Mouse (Mus musculus) T-helper 1 cell (primary cell): ENCODE measurements at regions not wholly inside any gene's neighbourhood (a gene's known extent, or its start where the extent isn't known, plus 50 kb on each side); places are given as distances from the start of the nearest gene placed in this dataset.

Source experiments
- in situ Hi-C: fragments of 300-600 bp; cut with MboI, MseI; formaldehyde crosslinking; loops from one replicate; pipeline ENCODE4 v1.15.1; 2025; ENCODE audit warnings: high pct_unique_total_duplicates

DNA sequence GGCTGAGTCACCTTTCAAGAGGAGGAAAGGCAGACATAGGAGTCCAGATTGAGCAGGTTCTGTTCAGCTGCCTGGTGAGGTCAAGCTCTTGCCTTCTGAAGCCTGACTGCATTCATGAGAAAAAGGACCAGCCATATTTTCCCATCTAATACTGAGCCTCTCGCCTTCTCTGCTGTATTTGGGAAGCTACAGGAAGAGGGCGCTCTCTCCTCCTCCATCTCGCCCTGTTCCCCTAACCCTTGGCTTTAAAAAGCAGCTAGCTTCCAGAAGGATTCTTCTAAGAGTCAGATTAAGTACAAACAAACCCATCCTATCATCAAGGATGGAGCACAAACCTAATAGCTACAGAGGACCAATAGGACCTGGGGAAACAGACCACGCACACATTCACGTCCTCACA is 98.3 kb downstream of the Foxb1 start:
- in situ Hi-C loops = no loop called here

DNA sequence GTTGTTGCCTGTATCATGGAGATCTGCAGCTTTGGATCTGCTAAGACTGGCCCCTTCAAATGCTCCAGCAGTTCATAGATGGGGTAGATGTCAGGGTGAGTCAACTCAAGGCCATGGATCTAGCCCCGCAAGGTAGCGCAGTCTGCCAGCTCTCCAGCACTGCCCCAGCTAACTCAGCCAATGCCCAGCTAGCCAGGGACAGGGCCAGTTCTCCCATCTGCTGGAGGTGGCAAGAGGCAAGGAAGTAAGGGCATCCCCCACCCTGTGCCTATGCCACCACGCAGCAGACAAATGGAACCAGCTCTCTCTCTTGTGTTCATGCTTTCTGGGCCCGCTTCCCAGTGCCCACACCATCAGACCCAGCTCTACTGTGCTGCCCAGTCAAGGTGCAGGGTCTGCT is 102.5 kb downstream of the Foxb1 start:
- in situ Hi-C loops = no loop called here

DNA sequence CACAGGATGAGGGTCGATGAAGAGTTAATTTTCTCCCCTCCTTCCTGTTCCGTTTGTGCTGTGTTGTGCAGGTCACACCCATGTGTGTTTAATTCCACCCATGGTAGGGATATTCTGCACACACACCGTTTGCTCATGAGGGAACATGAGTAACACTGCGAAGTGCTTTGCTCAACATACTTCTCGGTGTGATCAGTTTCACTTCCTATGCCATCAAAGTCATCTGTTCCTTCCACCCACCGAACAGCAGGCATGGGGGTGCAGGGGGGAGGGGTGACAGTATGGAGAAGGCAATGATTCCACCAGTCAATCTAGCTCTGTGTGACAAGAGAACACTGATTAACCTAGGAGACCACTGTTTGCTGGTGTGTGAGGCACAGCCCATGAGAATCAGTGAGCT is 104.7 kb downstream of the Foxb1 start:
- in situ Hi-C loops = no loop called here

DNA sequence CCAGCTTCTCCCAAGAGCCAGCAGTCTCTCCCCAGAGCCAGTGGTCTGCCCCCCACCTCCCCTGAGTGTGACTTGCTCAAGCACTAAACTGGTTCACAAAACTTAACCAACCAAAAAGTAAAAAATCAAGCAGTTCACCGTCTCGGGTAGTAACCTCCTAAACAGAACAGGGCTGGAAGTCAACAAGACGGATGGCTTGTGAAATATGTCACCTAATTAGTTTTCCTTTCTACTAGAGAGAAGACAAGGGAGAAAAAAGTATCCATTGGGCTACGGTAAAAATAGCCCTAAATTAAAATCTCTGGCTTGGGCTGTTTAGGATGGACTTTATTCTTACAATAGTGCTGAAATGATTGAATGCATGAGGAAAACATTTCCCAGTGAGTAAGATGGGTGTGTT is 108.6 kb downstream of the Foxb1 start:
- in situ Hi-C loops = no loop called here

DNA sequence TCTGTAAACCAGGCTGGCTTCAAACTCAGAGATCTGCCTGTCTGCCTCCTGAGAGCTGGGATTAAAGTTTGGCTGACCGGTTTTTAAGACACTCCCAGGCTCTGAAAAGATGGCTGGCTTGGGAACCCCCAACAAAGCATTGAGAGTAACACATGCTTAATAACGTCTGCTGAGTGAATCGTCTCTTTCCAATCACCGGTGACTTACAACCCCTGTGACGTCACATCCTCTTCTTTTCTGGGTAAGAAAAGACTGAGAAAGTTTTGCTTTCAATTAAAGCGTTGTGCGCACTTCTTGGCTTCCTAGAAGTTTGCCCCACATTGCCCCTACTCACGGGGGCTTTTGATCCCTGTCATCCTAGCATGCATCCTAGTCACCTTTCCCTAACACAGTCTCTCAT is 109.1 kb downstream of the Foxb1 start:
- in situ Hi-C loops = no loop called here

DNA sequence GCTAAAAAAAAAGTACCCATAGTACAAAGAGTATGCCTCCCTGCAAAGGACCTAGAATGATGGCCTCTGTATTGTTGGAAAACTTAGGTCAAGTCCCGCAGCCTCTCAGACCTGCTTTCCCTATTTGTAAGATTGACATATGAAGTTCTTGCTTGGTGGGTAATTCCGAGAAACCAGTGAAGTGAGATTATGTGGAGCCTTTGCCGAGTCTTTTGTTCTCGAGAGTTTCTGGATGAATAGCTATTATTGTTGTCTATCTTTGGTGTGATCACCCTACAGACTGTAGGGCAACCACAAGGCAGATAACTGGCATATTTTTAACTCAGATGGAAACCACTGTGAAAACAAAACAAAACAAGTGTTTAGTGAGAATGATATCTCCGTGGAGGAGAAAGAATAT is 118.1 kb downstream of the Foxb1 start:
- in situ Hi-C loops = no loop called here

DNA sequence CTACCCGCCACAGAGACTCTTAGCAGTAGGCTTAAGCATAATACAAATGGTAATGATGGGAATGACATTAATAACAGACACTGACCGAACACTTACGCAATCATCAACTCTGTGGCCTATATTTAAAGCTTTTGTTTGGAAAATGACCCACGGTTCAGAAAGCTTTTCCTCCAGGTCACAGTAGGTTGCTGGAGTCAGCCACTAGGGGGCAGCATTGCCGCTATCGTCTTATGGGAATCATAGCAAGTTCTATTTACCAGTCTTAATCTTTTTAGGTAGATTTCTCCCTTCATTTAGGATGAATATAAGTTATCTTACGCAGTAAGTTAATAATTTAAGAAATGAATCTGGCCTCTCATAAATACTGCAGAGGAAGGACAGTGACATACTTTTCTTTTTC is 137.4 kb downstream of the Foxb1 start:
- in situ Hi-C loops = loop anchor here (10.0 kb wide), 1 partner anchor 1269 kb away; no protein-coding TSS in a partner anchor

DNA sequence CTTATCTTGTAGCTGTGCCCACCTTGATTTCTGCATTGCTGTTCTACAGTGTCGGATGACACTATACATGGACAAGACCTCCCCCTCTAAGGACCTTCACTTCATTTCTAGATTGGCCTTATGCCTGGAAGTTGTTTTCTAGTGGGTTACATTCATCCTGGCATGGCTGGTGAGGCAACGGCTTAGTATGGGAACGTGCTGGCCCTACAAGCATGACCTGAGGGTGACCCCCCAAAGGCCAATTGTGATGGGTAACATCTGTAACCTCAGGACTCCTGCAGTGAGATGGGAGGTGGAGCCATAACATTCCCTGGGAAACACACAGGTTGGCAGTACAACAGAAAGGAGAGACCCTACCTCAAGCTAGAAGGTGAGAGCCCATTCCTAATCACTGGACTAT is 139.7 kb downstream of the Foxb1 start:
- in situ Hi-C loops = loop anchor here (10.0 kb wide), 1 partner anchor 1266 kb away; no protein-coding TSS in a partner anchor

DNA sequence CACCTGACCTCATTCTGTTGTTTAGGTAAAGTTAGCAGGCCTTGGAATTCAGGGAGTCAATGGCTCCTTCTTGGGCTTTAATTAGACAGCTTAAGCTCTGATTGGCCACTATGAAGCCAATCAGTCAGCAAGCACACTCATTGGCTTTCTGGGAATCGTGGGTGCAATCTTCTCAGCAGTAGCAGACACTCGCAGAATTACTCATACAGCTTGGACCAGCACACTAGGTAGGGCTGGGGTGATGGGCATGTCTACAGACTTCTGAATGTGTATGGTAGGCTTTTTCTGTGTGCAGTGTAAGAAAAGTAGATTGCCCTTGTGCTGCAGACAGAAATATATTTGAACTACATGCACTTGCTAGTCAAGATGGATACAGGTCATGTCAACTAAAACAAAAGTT is 143.4 kb downstream of the Foxb1 start:
- in situ Hi-C loops = no loop called here

DNA sequence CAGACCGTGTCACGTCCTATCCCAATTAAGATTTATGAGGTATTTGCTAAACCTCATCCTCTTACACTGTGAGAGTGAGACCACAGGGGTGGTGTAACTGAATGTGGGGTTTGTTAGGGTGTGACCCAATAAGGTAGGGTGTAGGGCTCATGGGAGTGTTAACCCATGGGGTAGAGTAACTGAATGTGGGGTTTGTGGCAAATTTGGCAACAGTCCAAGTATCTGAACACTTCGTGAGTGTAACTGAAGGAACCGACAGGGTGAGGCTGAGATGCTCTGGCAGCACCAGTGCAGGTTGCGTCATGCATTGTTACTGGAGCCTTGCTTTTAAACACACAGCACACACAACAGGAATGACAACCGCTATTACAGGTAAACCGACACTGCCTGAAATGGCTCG is 144.1 kb downstream of the Anxa2 start:
- in situ Hi-C loops = no loop called here

DNA sequence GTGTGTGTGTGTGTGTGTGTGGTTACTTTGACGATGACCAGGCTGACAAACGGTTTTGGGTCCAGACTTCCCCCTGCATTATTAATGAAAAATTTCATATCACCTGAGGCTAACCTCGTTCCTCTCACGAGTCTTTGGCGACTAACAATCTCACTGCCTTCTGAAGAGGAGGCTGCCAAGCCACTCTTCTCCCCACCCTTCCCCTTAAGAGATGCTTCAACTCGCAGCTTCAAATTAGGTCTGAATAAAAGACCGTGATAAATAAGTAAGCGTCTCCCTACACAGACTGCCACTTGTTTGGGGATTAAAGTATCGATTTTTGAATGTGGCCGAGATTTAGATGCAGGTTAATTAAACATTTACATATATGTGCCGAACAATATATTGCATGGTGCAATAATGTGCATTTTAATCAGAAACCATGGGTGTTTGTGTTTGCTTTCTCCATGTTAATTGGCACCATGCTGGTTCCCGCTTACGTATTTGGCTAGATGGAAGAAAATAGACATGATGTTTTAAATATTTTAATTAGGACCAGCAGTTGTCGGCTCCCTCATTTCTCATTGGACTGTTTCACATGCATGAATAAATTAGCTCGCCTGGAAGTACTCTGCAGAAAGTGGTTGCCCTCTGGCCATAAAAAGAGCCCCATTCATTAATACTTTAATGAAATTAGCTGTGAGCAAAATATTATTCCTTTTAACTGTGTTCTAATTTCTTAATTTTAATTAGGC is 139.1 kb downstream of the Anxa2 start:
- in situ Hi-C loops = no loop called here

DNA sequence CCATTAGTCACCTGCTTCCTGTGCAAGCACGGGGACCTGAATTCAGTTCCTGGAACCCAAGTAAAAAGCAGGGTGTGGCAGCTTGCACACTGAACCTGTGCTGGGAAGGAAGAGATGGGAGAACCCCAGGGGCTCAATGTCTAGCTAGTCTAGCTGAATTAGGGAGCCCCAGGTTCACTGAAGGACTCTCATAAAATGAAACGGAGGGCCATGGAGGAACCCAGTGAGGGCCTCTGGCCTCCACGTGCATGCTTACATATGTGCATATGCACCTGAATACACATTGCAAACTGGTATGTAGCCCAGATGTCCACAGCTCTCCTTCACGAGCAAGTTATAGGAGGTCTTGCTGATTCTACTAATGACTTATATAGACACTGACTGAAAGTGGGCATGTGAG is 135.4 kb downstream of the Anxa2 start:
- in situ Hi-C loops = no loop called here

DNA sequence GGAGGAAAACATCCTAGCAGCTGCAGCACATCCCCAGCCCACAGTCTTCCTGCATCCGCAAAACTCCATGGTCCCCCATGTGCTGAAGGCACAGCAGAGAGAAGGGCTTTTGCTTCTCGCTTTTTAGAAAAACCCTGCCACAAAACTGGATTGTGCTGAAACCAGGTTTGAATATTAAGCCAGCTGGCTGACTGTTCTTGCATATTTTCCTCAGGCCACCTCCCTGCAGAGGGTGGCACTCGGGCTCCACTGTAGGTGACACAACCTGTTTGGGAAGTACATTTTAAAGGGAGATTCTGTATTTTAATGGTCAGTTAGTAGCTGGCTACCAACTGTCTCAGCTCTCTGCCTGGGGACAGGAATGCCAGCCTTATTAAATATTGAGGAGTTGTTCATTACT is 133.7 kb downstream of the Anxa2 start:
- in situ Hi-C loops = no loop called here

DNA sequence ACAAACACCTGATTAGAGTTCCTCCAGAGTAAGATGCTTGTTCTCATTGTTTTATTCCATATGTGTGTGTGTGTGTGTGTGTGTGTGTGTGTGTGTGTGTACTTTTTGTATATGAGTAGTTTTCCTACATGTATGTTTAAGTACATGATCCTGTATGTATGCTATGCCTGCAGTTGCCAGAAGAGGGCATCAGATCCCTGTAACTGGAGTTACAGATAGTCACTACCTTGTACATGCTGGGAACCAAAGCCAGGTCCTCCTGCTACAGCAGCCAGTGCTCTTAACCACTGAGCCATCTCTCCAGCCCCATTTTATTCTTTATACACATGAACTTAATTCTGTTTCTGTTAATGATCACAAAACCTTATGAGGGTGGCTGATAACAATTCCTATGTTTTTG is 127.8 kb downstream of the Anxa2 start:
- in situ Hi-C loops = no loop called here

DNA sequence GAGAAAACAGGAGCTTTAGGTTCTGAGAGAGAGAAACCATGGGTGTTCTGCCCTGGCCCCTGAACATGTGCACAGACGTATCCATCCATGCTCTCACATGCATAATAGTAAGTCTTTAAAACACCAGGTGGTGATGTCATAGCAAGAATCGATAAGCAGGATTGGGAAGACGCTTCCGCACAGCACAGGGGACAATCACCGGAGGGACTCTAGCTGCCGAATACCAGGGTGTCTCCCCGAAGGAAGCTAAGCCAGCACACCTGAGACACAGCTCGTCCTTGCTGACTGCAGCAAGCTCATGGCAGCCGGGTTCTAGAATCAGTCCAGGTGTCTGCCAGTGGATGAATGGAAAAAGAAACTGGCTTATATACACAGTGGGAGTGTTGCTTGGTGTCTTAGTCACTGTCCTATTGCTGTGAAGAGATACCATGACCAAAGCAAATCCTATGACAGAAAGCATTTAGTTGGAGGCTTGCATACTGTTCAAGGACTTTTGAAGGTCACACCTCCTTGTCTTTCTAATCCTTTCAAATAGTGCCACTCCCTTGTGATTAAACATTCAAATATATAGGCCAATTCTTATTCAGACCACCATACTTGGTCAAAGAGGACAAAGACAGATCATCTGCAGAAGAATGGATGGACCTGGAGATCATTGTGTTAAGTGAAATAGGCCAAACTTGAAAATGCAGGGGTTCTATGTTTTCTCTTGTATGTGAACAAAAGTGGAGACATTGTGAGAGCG is 124.4 kb downstream of the Anxa2 start:
- in situ Hi-C loops = no loop called here

DNA sequence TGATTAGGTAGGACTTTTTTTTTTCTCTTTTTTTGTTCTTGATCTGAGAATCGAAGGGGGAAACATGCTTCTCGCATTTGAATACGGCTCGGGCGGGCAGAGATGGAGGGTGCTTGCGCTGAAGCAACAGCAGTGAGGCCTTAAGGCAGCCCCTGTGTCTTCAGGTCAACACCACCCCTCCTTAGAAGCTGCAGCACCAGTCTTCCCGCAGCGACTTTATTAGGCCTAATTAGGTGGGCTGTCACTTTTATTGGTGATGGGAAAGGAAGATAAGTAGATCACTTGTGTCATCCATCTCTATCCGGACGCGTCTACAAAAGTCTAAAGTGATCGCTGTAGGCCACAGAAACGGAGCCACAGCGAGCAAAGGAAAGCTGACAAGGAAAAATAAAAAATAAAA is 122.0 kb downstream of the Anxa2 start:
- in situ Hi-C loops = no loop called here

DNA sequence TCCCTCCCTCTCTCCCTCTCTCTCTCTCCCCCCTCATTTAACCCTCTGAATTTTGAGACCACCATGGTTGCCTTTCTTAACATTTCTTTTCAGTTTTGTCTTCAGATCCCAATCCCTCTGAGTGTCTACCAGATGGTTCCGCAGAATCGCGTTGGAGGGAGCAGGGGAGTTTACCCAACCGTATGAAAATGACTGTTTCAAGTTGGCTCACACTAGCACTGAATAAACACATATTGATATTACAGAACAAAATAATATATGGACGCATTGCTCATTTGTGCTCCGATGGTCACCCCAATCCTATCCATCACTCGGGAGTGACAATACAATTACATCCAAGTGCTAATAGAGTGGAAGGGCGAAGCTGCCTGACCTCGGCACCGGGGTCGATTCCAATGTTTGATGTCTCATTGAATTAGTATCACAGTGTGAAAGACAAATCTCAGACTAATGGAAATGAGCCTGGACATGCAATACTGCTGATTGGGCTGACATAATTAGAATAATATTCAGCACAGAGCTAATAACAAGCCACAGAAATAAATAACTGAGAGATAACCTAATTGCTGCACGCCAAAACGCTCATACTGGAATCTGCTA is 115.3 kb downstream of the Anxa2 start:
- in situ Hi-C loops = loop anchor here (10.0 kb wide), 1 partner anchor 1974 kb away; no protein-coding TSS in a partner anchor

DNA sequence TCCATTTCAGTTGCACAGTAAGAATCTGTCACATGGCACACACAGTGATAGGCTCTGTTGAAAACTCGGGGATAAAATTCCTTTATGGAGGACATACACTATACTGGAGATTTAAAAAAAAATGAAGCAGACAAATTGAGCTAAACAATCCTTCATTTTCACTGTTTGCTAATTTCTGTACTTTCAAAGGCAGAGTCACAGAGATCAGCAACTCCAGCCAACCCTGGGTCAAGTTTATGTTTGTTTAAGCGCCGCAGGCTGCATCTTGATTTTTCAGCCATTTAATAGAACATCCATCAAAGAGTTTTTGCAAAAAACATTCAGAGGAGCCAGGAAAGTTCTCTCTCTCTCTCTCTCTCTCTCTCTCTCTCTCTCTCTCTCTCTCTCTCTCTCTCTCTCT is 114.8 kb downstream of the Anxa2 start:
- in situ Hi-C loops = loop anchor here (10.0 kb wide), 1 partner anchor 1973 kb away; no protein-coding TSS in a partner anchor

DNA sequence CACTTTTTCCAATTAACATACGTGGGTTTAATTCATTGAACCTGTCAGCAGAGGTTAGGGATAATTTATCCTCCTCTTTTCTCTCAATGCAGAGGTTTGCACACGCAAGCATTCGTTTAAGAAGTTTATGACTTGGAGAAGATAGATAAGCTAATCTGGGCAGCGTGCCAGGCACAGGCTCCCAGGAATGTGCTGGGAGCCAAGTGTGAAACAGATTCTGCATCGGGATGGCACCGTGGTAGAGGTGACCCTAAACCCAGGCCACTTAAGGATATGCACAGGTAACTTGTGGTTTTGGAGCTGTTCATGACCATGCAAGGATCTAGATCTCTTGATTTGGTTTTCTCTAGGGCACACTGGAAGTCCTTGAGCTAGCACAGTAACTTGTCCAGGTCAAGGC is 113.6 kb downstream of the Anxa2 start:
- in situ Hi-C loops = loop anchor here (10.0 kb wide), 1 partner anchor 1972 kb away; no protein-coding TSS in a partner anchor

DNA sequence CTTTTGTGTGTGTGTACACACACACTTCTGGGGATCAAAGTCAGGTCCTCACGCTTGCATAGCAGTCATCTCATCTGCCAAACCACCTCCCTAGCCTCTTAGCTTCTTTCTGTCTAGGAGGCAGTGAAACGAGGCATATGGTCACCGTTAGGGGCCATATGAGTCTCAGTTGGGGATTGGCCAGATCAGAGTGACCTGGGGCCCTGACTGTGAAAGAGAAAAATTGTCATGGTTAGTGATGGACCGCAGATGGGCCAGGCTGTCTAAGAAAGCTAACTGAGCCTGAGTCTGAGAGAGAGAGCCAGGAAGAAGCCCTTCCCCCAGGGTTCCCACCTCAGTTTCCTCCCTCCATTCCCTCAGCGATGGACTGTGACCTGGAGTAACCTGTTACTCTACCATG is 89.8 kb downstream of the Anxa2 start:
- in situ Hi-C loops = no loop called here
